Mouse (Mus musculus) spleen, postnatal 10 days (tissue): ENCODE data around the gene Ret.

Source experiments
- DNase-seq, 2 experiments: peaks; one replicate each; pipeline ENCODE4 v3.0.0; 2021 to 2022; ENCODE audit warnings: low spot score in 2 of 2

Ret gene

GRCm38 (mm10) chr6:118197440-118197975 is at the start of gene Ret:
Gene Ret (minus strand): TSS chr6:118197718.
- DNase-seq, result no peak

DNA sequence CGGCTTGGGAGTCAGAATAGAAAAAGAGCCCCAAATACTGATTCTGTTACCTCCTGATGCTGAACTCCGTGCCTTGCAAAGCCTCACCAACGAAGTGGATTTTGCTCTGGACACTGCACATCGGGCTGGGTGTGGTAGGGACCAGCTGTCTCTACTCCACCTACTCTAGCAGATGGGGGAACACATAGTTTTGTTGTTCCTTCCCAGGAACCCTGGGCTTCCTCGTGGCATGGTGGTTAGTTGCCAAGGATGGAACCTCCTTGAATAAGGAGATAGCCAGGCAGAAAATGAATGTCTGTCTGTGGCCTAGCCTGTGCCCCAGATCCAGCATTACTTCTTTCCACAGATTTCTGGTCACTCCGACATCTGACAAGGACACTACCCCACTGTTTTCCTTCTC is 49.6 kb upstream of the Ret start:
- no peak for DNase-seq

DNA sequence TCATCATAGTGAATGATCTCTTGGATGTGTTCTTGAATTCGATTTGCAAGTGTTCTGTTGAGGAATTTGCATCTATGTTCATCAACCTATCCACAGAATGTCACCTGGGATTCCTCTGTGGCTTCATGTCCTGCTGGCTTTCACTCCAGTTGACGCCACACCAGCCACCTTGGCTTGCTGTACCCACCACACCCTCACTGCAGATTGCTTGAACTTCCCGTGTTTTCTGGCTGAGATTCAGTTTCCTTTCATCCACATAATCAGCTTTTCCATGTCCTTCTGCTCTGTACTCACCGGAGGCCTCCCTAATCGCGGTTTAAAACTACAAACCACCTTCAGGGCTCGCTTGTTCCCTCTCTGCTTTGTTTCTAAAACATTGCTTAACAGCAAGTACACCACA is 46.6 kb upstream of the Ret start:
- no peak for DNase-seq

DNA sequence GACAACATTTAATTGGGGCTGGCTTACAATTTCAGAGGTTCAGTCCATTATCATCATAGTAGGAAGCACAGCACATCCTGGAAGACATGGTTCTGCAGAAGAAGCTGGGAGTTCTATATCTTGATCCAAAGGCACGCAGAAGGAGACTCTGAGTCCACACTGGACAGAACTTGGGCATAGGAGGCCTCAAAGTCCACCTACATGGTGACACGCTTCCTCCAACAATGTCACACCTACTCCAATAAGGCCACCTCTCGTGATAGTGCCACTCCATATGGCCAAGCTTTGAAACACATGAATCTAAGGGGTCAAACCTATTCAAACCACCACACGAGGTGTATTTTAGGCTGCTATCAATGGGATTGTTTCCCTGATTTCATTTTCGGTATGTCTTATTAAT is 45.4 kb upstream of the Ret start:
- no peak for DNase-seq

DNA sequence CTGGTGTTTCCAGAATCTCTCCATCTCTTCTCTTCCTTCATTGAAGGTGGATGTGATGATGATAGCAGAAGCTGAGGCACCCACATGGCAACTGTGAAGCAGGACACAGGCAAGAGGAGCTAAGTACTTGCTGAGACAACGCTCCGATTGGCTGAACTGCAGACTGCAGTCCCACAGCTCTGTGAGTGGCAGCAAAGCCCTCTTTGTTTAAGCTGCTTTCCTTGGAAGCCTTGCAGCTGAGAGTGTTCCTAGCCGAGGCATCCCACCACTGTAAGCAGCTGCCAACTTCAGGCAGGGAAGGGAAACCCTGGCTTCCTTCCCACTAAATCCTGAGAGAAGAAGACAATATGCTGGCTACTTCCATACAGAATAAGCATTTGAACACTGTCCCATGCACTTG is 28.6 kb upstream of the Ret start:
- no peak for DNase-seq

DNA sequence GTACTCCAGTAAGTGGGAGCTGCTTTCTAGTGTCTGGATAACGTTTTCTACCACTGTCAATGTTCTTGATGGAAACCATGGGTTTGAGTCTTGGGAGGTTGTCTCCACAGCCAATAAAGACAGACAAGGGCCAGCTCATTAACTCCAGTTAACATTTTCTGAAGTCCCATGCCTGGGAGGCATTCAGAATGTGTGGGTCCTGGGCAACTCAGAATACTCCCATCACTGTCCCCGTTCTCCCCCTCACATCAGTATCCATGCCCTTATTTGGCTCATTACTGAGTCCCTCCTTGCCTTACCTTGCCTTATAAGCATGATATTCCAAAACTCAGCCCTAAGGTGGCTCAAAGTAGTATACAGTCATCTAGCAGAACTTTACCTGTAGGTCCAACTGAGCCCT is 25.0 kb upstream of the Ret start:
- DNase-seq, result no peak

GRCm38 (mm10) chr6:118215676-118216075 is 18.2 kb upstream of the Ret start:
- no peak for DNase-seq

DNA sequence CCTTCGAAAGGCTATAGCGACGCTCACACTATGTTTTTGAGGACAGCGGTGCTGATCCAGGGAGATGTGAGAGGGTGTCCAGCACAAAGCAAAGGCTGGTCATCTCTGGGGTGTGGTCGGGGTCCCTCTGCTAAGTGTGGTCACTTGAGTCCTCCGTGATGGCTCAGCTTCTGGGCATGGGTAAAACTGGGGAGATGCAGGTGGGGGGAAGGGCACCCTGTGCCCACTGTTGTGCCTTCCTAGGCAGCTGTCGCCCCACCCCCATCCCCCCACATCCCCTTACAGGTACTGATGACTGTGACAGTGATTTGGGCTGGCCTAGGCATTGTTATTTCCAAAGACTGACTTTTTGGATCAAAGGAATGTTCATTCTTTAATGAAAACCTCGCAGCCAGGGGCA is 10.8 kb upstream of the Ret start:
- DNase-seq, result no peak

GRCm38 (mm10) chr6:118206386-118206785 is 8.9 kb upstream of the Ret start:
- DNase-seq, result no peak

DNA sequence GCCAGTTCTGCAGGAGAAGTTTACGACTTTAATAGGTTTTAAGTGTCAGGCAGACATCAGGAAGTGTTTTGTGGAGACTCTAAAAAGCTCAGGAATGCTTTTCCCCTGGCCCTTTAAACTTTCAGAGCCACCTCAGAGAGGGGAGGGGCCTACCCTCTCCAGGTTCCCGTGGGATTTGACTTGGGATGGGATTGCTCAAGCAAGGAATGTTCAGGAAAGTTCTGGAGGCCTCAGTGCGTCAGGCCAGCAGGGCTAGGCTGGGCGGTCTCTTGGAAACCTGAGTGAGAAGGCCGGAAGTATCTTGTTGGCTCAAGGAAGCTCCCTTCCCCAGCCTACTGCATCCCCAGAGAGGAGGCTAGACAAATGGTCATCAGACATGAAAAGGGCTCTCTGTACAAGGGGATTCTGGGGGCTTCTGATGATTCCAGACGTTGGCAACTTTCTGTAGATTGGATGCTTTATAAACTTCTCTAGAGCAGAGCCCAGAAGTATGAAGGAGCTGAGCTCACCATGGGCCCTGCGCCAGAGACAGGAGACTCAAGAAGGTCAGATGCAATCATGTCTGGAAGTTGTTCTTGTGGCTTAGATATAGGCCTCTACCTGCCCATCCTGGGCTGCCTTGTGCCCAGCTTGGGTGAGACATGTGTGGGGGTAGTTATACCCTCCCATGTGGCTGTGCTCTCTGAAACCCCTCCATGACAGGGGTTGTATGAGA is 7.8 kb upstream of the Ret start:
- no peak for DNase-seq

- no peak for DNase-seq
Measured at GRCm38 (mm10) chr6:118204112-118204511, 6.6 kb upstream of the Ret start.

DNA sequence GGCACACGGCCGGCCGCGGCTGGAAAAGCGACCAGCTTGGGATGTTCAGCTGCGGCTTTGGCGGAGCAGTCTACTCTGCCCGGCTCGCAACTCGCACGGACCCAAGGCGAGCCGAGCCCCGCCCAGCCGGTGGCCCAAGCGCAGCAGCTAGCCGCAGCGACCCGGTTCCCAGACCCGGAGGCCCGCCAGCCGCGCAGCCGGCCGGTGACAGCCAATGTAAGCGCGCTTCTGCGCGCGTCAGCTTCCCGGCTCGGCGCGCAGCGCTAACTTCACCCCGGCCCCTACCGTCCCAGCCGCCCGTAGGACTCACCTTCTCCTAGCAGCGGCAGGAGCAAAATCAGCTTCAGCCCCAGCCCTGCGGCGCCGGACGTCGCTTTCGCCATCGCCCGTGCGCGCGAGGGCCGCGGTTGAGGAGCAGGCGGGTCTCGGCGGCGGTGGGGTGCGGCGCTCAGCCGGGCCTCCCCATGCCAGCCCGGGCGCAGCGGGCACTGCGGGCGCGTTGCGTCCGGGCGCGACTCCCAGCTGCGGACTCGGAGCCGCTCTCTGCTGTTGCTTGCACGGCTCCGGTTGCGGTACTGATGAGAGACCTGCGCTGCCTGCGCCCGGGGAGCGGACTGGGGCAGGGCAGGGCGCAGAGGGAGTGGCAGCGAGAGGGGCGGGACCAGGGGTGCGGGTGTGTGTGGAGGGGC is 623 bp downstream of the Ret start:
- peak in 1 of 2 experiments; percentile 27 for DNase-seq

DNA sequence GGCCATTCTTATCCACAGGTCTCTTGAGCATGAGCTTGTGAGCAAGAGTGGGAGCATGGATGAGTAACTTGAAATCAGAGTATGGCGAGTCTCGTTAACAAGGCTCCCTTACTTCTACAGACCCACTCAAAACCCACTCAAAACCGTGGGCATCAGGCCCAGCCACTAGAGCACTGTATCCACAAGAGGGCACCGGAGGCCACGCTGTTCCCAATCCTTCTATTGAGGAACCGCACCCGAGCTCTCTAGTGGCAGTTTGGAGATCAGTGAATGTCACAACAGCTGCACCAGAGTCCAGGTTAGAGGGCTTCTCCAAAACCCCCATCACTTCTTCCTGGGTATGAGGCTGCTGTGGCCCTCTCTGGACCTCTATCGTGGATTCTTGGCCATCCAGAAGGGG is 2.4 kb downstream of the Ret start:
- no peak for DNase-seq

- no peak for DNase-seq
Measured at GRCm38 (mm10) chr6:118192882-118193281, 4.6 kb downstream of the Ret start.

DNA sequence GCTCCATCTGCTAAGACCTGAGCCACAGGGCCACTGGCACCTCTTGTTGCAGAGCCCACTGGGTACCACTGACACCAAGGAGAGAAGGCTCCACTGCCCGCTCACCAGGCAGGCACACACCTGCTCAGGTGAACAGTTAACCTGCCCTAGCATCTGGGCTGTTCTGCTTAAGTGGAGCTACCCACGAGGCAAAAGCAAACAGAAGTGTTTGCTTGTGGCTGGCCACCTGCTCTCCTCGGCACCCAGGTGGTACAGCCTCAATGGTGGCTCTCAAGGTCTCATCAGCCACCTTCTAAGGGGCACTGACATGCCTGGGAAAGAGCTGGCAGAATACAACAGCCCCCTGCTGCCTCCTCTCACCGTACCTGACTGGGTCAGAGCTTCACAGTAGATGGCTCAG is 5.3 kb downstream of the Ret start:
- no peak for DNase-seq

- DNase-seq, result no peak
Measured at GRCm38 (mm10) chr6:118189764-118190163, 7.8 kb downstream of the Ret start.

DNA sequence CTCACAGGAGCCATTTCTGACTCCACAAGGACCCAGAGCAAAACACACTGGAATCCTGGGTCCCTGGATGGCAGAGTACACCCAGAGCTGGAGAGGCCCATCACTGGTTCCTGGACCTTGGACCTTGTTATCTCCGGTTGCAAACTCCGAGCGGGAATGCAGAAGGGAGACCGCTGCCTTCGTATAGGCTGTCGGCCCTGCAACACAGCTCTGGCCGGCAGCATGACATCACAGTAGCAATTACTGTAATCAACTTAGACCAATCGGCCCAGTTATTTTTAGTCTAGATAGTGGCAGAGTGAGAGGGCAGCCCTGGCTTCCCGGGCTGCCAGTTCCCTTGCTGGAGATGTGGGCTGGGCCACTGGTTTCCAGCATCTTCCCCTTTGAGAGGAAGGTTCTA is 8.9 kb downstream of the Ret start:
- DNase-seq, result no peak

- DNase-seq, result no peak
Measured at GRCm38 (mm10) chr6:118187285-118187641, 10.3 kb downstream of the Ret start.

DNA sequence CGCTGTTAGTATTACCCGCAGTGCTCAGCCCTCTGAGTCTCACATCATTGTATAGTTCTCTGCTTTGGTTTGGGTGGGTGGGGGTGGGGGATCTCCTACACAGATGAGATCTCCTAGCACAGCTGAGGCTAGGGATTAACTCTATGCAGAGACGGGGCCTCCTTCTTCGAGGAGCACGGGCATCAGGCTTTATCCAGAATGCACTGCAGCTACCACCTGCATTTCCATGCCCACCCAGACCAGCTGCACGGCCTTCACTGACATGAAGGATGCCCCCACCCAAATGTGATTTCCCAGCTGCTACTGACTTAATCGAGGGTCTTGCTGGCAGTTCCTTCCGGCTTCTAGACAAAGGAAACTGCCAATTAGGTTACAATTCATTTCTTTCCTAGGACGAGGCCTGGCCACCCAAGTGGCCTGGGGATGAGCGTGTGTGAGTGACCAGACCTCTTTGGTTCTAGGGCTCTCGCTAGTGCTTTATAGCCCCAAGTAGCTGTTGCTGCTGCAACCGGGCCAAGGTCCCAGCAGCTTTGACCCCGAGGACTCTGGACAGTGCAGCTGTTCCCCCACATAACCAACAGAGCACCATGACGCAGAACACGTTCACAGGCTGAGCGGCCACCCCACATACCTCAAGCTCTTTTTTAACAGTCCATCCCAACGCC is 10.8 kb downstream of the Ret start:
- DNase-seq, result no peak

DNA sequence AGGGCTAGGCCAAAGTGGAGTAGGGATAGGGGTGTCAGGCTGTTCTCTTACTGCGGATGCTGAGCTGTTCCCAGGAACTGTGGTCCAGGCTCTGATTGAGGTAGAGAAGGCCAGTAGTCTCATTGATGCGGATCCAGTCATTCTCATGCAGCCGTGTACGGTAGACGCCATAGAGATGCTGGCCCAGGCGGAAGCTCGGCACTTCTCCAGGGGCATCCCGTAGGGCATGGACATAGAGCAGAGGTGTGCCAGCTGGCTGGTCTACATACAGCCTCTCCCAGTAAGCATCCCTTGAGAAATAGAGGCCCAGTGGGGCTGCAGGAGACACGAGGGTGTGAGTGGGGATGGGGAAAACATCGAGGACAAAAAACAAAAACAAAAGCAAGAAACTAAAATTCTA is 13.4 kb downstream of the Ret start:
- DNase-seq, result no peak

- DNase-seq, result no peak
Measured at GRCm38 (mm10) chr6:118180085-118180423, 17.5 kb downstream of the Ret start.

- peak; percentile 40 to 69 for DNase-seq
Measured at GRCm38 (mm10) chr6:118179316-118180084, 18.0 kb downstream of the Ret start.
